Mouse (Mus musculus) intestine, postnatal 0 days (tissue): Measurements from ENCODE around the gene Abcc12. TPM values are rescaled to one million over a fixed set of nuclear protein-coding genes. Genes with fewer than 3 reads are reported as not detected.
A peak's percentile ranks its signal among the peaks of the same experiment; 100 is the strongest.

Experiments used
- ATAC-seq: fragments of 200-750 bp; cut with Nextera tagmentation; 2 replicates; pipeline ENCODE4 v1.8.0; 2017; ENCODE audit warnings: mild to moderate bottlenecking, moderate TSS enrichment, moderate library complexity
- H3K27ac ChIP-seq: fragments of 300-500 bp; sonication (generic); 2 replicates; pipeline ENCODE4 v1.5.1; 2014; ENCODE audit warnings: mild to moderate bottlenecking, low read depth, low read length, moderate library complexity
- H3K27me3 ChIP-seq: fragments of 300-500 bp; sonication (generic); replicated peaks from 2 replicates; pipeline ENCODE4 v1.6.1; 2014; ENCODE audit warnings: low read length, mixed read lengths; ENCODE audit not compliant: control insufficient read depth, insufficient read depth
- H3K36me3 ChIP-seq: fragments of 300-500 bp; sonication (generic); 2 replicates; pipeline ENCODE4 v1.6.1; 2014; ENCODE audit warnings: mild to moderate bottlenecking, moderate library complexity; ENCODE audit not compliant: control insufficient read depth, insufficient read depth
- H3K4me1 ChIP-seq: fragments of 300-500 bp; sonication (generic); replicated peaks from 2 replicates; pipeline ENCODE4 v1.6.1; 2014; ENCODE audit warnings: antibody characterized with exemption, low read length, mixed read lengths; ENCODE audit not compliant: control insufficient read depth, insufficient read depth
- H3K4me2 ChIP-seq: fragments of 300-500 bp; sonication (generic); replicated peaks from 2 replicates; pipeline ENCODE4 v1.6.1; 2014; ENCODE audit warnings: low read depth, mild to moderate bottlenecking, moderate library complexity
- H3K4me3 ChIP-seq: fragments of 300-500 bp; sonication (generic); 2 replicates; pipeline ENCODE4 v1.5.1; 2014; ENCODE audit warnings: low read depth, low read length
- H3K9ac ChIP-seq: fragments of 300-500 bp; sonication (generic); 2 replicates; pipeline ENCODE4 v1.6.1; 2014; ENCODE audit warnings: mild to moderate bottlenecking, low read depth, low read length
- H3K9me3 ChIP-seq: fragments of 300-500 bp; sonication (generic); 2 replicates; pipeline ENCODE4 v1.6.1; 2016; ENCODE audit warnings: mixed run types; ENCODE audit not compliant: control insufficient read depth
- CTCF ChIP-seq: sonication (generic); IDR thresholded peaks from 2 replicates; pipeline ENCODE4 v1.5.1; 2016; ENCODE audit warnings: low read depth, mild to moderate bottlenecking, control low read depth, antibody characterized with exemption, moderate library complexity
- WGBS: fragments of 180-500 bp; shearing (Covaris S2); extraction: QIAGEN DNeasy Blood & Tissue Kit; methylation state at CpG from one replicate; pipeline ENCODE4 v1.1.7; 2014; 5-methylcytosine and 5-hydroxymethylcytosine counted together
- polyA plus RNA-seq: library from polyadenylated mRNA; unstranded; fragments of >200 nt; fragmentation: Nextera tagmentation; extraction: Ambion mirVana; gene quantifications from 2 replicates; pipeline ENCODE4 v1.2.1, GENCODE M21; 2015

Abcc12 gene
- polyA plus RNA-seq, 1 experiment from 2014 or later = not detected

DNA sequence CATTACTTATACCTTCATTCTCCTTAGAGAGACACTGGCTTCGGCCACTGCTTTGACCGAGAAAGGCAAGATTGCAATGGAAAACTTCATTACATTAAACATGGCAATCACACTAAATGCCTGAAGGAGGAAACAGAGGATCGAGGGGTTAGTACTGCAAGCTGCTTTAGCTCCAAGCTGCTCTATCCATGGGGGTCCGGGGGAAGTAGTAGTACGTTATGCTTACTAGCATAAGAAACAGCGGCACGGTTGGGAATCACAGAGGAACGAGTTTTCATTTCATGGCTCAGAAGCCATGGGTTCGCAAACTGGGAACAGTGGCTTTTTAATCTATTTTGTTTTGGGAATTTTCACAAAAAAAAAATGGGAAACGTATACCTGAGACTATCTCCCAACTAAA, 30.0 kb downstream of the Abcc12 start:
- Histone ChIP-seq H3K36me3 (no peaks in the 10 kb centered on the region), H3K4me1 (no peaks in the 10 kb centered on the region), H3K4me2 (no peak overlapping the region), H3K9me3 (no peaks in the 10 kb centered on the region), H3K9ac (no peak overlapping the region), H3K4me3 (no peak overlapping the region), H3K27me3 (no peaks in the 10 kb centered on the region), H3K27ac (no peak overlapping the region)
- no peak for TF ChIP-seq CTCF
- WGBS = 88% methylated on average over 10 of the region's 10 CpGs
- no peak for ATAC-seq

DNA sequence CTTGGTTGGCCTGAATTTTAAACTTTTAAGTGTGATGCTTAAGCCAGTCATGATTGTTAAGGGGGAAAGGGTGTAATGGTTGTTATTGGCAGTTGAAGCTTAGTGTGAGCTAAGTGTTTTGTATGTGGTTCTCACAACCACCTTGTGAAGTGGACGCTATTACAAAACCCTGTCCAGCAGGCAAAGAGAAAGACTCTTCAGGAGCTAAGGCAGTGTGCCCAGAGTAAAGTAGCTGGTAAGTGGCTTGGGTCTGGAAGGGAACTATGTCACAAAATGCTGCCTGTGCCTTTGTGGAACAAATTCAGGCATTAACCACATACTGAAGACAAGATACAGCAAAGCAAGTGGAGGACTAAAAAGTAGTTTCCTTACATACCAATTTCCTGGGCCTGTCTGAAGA, 34.5 kb downstream of the Abcc12 start:
- Histone ChIP-seq H3K9ac (no peak overlapping the region), H3K4me3 (no peak overlapping the region), H3K4me2 (no peak overlapping the region), H3K27me3 (no peaks in the 10 kb centered on the region), H3K4me1 (no peaks in the 10 kb centered on the region), H3K27ac (no peak overlapping the region), H3K9me3 (no peaks in the 10 kb centered on the region), H3K36me3 (no peaks in the 10 kb centered on the region)
- TF ChIP-seq CTCF = no peak
- ATAC-seq = no peak
- WGBS = 95% methylated on average over 1 of the region's 1 CpGs

DNA sequence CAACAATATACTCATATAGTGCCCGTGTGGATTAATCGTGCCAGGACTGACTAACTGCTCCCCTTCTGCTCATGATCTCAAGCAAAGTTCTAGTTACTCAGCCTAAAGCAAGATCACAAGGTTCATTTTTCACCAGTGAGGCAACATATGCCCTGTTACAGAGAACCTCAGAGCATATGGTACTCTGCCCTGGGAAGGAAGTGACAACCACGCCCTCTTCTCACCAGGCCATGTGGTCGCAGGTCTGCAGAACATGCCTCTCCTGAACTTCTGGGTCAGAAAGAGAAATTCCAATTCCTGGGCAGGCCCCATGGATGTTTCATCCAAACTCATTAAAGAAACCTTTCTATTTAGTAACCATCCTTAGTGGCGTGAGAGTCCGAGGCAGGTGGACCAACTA, 39.6 kb downstream of the Abcc12 start:
- Histone ChIP-seq H3K27me3 (no peaks in the 10 kb centered on the region), H3K27ac (no peak overlapping the region), H3K4me3 (no peak overlapping the region), H3K36me3 (no peaks in the 10 kb centered on the region), H3K9me3 (no peaks in the 10 kb centered on the region), H3K9ac (no peak overlapping the region), H3K4me1 (no peaks in the 10 kb centered on the region), H3K4me2 (no peak overlapping the region)
- WGBS = 84% methylated on average over 6 of the region's 6 CpGs
- TF ChIP-seq CTCF = no peak
- no peak for ATAC-seq

DNA sequence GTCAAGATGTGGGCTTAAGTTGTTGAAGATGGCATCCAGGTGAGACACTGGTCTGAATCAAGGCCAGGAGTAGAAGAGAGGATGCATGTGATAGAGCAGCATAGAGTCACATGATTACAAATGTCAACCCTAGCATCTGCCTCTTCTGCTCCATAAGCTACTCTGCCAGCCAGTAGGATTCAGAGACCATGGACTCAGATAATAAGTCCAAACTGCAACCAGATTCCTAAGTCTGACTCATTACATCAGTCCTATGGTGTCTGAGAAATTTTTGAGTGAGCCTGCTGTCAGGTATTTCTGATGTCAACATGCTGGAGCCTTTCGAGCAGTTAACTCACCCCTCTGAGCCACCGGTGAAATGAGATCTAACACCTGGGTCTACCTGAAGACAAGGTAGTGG, 40.1 kb downstream of the Abcc12 start:
- no peak overlapping the region for H3K9ac ChIP-seq
- H3K36me3 ChIP-seq = no peaks in the 10 kb centered on the region
- H3K9me3 ChIP-seq = no peaks in the 10 kb centered on the region
- no peaks in the 10 kb centered on the region for H3K4me1 ChIP-seq
- TF ChIP-seq CTCF = no peak
- ATAC-seq = no peak
- H3K4me2 ChIP-seq = no peak overlapping the region
- H3K4me3 ChIP-seq = no peak overlapping the region
- WGBS = 91% methylated on average over 2 of the region's 2 CpGs
- H3K27ac ChIP-seq = no peak overlapping the region
- H3K27me3 ChIP-seq = no peaks in the 10 kb centered on the region

DNA sequence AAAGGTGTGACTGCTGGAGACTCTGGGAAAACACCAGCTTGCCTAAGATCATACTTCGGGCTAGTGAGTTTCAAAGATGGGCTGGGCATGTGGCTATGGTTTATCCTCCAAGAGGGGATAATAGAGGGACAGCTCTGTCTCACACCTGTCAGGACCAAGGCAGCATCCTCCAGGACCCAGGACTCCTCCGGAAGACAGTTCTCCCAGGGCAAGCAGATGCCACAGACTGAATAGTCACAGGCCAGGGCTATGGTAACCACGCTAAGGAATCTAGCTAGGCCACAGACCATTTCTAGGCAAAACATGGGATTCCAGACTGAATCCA, 43.9 kb downstream of the Abcc12 start:
- no peak overlapping the region for H3K4me3 ChIP-seq
- ATAC-seq = no peak
- H3K36me3 ChIP-seq = no peaks in the 10 kb centered on the region
- no peak overlapping the region for H3K4me2 ChIP-seq
- H3K27me3 ChIP-seq = no peaks in the 10 kb centered on the region
- TF ChIP-seq CTCF = no peak
- no peak overlapping the region for H3K9ac ChIP-seq
- no peaks in the 10 kb centered on the region for H3K9me3 ChIP-seq
- no peak overlapping the region for H3K27ac ChIP-seq
- no peaks in the 10 kb centered on the region for H3K4me1 ChIP-seq
- 57% methylated on average over 3 of the region's 3 CpGs for WGBS

DNA sequence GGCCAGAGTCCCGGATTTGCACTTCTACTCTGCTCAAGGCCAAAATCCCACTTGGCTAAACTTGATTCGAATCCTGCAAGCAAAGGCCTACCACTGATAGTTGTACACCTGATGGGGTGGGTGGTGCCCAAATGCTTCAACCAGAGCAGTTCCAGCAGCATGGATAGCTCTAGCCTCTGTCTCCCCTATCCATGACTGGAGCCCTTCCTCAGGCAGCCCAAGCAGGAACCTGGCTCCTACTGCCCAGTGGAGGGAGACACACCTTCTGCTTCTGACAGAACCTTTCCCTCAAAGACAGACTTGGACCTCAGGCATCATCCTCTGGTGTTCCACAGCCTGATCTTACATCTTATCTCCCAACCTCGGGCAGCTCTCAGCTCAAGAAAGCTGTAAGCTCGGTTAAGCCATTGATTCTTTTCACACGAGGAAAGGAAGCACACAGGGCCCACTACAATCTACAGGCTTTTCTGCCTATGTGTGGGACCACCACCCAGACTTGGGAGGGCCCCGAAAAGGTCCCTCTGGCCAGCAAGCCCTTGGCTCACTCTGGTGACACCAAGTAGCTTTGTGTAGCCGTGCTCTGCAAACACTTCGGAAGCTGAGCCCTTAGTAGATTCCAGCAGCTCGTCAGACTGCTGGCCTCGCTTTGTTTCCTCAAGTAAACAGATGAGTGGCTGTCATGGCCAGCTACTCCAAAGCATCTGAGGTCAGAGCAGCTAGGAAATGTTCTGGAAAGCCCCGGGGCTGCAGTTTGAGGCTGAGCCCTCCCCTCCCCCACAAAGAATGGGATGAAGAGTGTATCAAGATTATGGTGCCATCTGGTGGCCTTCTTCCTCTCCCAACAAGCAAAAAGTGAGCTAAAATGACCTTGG, 44.5 kb downstream of the Abcc12 start:
- H3K9me3 ChIP-seq = no peaks in the 10 kb centered on the region
- H3K4me1 ChIP-seq = no peaks in the 10 kb centered on the region
- no peak overlapping the region for H3K9ac ChIP-seq
- H3K36me3 ChIP-seq = no peaks in the 10 kb centered on the region
- peak overlapping the region; percentile 45 for H3K4me2 ChIP-seq
- WGBS = 35% methylated on average over 11 of the region's 11 CpGs
- no peak overlapping the region for H3K4me3 ChIP-seq
- H3K27ac ChIP-seq = no peak overlapping the region
- 0 out of 2 replicates have a peak, but pooled peaks have one; percentile 10 for ATAC-seq
- H3K27me3 ChIP-seq = no peaks in the 10 kb centered on the region
- peak; percentile 82 for TF ChIP-seq CTCF
